Mouse (Mus musculus): ENCODE measurements around the gene Car5a. TPM values are rescaled to one million over a fixed set of nuclear protein-coding genes. Genes with fewer than 3 reads are reported as not detected.
A peak's percentile ranks its signal among the peaks of the same experiment; 100 is the strongest.

The Car5a gene
- polyA plus RNA-seq, 1 experiment from 2014 or later, result 3.2 TPM

DNA sequence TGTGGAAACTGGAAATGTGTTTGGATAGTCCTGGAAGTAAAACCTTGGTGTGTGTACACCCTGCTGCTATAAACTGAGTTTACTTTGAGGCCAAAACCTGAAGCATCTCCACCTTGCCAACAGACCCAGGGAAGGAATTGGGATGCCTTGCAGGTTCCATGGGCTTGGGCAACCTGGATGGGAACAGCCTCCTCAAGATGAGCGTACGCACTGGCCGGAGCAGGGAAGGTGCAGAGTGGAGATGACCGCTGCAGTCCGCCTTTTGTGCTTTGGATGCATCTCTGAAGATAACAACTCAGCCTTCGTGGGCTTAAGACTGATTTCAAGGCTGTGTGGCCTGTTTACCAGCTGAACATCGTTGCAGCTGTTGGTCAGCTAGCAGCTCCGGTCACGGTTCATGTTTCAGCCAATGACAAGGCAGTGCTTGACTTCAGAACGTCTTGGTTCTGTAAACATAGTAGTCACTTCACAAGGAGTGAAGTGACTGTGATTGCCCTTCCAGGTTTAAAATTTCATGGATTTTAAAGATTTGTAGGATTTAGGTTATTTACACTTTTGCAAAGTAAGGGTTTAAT lies 10.4 kb upstream of the Car5a start:
- WGBS (ENCODE audit: insufficient replicate concordance), result 55% methylated on average over 10 of the region's 10 CpGs
- no peaks in the 10 kb centered on the region for H3K27me3 ChIP-seq
- no peak overlapping the region for H3K4me3 ChIP-seq (replicated peaks)
- no peak overlapping the region for H3K9ac ChIP-seq
- no peaks in the 10 kb centered on the region for H3K9me3 ChIP-seq (replicated peaks)
- H3K4me2 ChIP-seq, result peak overlapping the region; percentile 14; the same call in 1 of the 2 replicates
- peaks cover 35% of the 10 kb centered on the region for H3K36me3 ChIP-seq (replicated peaks)
- ATAC-seq (ENCODE audit: insufficient read depth), result no peak
- H3K27ac ChIP-seq (replicated peaks), result no peak overlapping the region; the same call in 1 of the 2 replicates
- peaks cover 71% of the 10 kb centered on the region for H3K4me1 ChIP-seq (replicated peaks)

GRCm38 (mm10) chr8:121953821-121954545 lies 9.3 kb upstream of the Car5a start:
- Histone ChIP-seq H3K4me2 (no peak overlapping the region), H3K27me3 (no peaks in the 10 kb centered on the region), H3K9ac (no peak overlapping the region), H3K4me3 (replicated peaks) (no peak overlapping the region), H3K27ac (replicated peaks) (0 out of 2 replicates have a peak overlapping the region, but pooled peaks have one; percentile 5), H3K9me3 (replicated peaks) (no peaks in the 10 kb centered on the region), H3K36me3 (replicated peaks) (peaks cover 35% of the 10 kb centered on the region), H3K4me1 (replicated peaks) (peaks cover 80% of the 10 kb centered on the region)
- ATAC-seq (ENCODE audit: insufficient read depth), result no peak
- WGBS (ENCODE audit: insufficient replicate concordance), result 44% methylated on average over 3 of the region's 3 CpGs

DNA sequence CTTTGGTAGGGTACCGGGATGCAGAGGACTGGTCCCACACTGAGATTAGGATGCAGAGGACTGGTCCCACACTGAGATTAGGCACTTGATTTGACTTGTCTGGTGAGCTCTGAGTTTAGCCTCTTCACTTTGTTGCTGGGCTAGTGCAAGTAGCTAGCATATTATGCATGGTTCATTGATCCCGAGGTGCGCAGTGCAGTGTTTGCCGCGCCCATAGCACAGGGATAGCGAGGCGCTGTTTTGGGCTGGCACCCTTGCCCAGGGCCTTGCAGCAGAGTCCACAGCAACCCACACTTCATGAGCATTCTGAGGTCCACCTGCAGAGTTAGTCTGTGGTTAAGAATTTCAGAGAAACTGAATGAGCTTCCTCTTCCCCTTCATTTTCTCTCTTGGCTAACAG lies 8.1 kb upstream of the Car5a start:
- ATAC-seq (ENCODE audit: insufficient read depth), result no peak
- Histone ChIP-seq H3K4me3 (replicated peaks) (peak overlapping the region; percentile 93; the same call in 1 of the 2 replicates), H3K9ac (peak overlapping the region; percentile 98; the same call in 1 of the 2 replicates)

DNA sequence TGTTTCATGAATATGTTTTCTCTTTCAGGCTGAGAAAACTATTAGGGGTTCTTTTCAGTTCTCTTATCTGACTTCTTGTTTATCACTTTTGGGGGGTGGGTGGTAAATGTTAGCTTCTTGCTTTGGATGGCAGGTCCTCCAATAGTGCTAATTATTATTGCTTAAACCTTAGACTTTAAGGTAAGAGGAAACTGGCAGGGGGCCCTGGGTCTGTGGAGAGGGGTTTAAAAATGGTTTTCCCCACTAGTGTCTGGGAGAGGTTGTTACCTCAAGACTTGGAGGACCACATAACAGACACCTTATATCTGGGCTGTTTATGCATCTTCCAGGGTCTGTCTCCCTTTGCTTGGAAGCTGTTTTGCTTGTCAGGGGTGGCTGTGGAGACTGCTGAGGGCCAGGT lies 7.4 kb upstream of the Car5a start:
- H3K4me1 ChIP-seq (replicated peaks), result peaks cover 86% of the 10 kb centered on the region
- no peak for ATAC-seq (ENCODE audit: insufficient read depth)
- H3K36me3 ChIP-seq (replicated peaks), result peaks cover 35% of the 10 kb centered on the region
- H3K4me3 ChIP-seq (replicated peaks), result peak overlapping the region; percentile 93
- H3K9me3 ChIP-seq (replicated peaks), result no peaks in the 10 kb centered on the region
- peak overlapping the region; percentile 98 for H3K9ac ChIP-seq
- H3K27me3 ChIP-seq, result no peaks in the 10 kb centered on the region
- peak overlapping the region; percentile 94 for H3K4me2 ChIP-seq
- H3K27ac ChIP-seq (replicated peaks), result peak overlapping the region; percentile 4; the same call in 1 of the 2 replicates

More for the DNA sequence above, 8.1 kb upstream of the Car5a start:
- Histone ChIP-seq H3K4me2 (peak overlapping the region; percentile 94), H3K4me1 (replicated peaks) (peaks cover 83% of the 10 kb centered on the region), H3K27ac (replicated peaks) (no peak overlapping the region), H3K9me3 (replicated peaks) (no peaks in the 10 kb centered on the region), H3K36me3 (replicated peaks) (peaks cover 35% of the 10 kb centered on the region), H3K27me3 (no peaks in the 10 kb centered on the region)
- 72% methylated on average over 7 of the region's 7 CpGs for WGBS (ENCODE audit: insufficient replicate concordance)

DNA sequence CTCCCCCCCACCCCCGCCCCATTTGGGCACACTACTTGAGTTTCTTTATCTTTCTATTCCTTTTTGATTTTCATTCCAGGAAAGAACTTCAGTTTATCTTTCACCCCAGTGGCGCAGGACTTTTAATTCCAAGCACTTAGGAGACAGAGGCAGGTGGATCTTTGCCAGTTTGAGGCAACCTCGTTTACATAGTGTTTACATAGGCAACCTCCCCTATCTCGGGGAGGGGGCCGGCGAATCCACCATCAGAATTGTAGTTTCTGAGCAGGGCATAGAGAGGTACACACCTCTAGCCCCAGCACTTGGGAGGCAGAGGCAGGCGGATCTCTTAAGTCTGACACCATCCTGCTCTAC lies 6.9 kb upstream of the Car5a start:
- H3K4me2 ChIP-seq, result peak overlapping the region; percentile 94
- WGBS (ENCODE audit: insufficient replicate concordance), result 5% methylated on average over 7 of the region's 7 CpGs
- peak overlapping the region; percentile 98 for H3K27ac ChIP-seq (replicated peaks)
- H3K9me3 ChIP-seq (replicated peaks), result no peaks in the 10 kb centered on the region
- peaks cover 33% of the 10 kb centered on the region for H3K36me3 ChIP-seq (replicated peaks)
- ATAC-seq (ENCODE audit: insufficient read depth), result no peak
- H3K9ac ChIP-seq, result peak overlapping the region; percentile 98
- H3K4me3 ChIP-seq (replicated peaks), result peak overlapping the region; percentile 93
- H3K4me1 ChIP-seq (replicated peaks), result peaks cover 86% of the 10 kb centered on the region
- no peaks in the 10 kb centered on the region for H3K27me3 ChIP-seq

DNA sequence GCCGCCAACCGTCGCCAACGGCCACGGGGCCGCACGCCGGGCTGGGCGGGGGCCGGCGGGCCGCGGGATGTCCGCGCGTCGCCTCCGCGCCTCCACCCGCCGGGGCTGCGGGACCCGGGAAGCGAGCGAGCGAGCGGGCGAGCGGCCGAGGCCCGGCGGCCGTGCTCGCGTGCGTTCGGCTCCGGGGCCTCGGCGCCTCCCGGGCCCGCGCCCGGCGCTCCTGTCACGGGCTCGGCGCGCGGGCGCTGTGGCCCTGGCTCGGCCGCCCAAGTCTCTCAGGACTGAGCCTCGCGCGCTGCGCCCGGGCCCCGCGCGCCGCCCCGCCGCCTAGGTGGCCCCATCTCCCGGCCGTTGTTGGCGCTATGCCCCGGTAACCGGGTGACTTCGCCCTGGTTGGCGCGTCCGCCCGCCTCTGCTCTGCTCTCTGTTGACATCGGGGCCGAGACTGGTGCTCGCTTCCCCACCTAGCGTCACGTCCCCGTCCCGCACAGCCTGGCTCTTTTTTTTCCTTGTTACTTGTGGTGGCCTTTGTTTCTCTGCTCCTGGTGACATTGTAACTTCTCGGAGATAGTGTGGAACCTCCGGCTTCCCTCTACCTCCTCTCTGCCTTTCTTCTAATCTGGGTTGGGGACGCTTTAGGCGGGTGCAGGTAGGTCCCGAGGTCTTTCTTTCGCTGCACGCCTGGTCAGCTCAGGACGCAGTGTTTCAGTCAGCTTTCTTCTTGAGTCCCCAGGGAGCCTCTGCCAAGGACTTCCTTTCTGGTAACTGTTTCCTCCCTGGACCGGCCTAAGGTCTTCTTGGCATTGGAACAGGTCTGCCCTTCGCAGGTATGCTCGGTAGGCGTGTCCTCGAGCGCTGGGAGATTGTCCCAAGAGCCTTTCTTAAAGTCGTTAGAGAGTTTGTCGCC lies 6.3 kb upstream of the Car5a start:
- Histone ChIP-seq H3K9me3 (replicated peaks) (no peaks in the 10 kb centered on the region), H3K4me2 (peak overlapping the region; percentile 94), H3K4me1 (replicated peaks) (peaks cover 85% of the 10 kb centered on the region), H3K27me3 (no peaks in the 10 kb centered on the region), H3K4me3 (replicated peaks) (peak overlapping the region; percentile 93), H3K27ac (replicated peaks) (peak overlapping the region; percentile 98), H3K36me3 (replicated peaks) (peaks cover 27% of the 10 kb centered on the region), H3K9ac (peak overlapping the region; percentile 98)
- peak; percentile 4 for ATAC-seq (ENCODE audit: insufficient read depth)
- WGBS (ENCODE audit: insufficient replicate concordance), result under 1% methylated on average over 97 of the region's 97 CpGs

DNA sequence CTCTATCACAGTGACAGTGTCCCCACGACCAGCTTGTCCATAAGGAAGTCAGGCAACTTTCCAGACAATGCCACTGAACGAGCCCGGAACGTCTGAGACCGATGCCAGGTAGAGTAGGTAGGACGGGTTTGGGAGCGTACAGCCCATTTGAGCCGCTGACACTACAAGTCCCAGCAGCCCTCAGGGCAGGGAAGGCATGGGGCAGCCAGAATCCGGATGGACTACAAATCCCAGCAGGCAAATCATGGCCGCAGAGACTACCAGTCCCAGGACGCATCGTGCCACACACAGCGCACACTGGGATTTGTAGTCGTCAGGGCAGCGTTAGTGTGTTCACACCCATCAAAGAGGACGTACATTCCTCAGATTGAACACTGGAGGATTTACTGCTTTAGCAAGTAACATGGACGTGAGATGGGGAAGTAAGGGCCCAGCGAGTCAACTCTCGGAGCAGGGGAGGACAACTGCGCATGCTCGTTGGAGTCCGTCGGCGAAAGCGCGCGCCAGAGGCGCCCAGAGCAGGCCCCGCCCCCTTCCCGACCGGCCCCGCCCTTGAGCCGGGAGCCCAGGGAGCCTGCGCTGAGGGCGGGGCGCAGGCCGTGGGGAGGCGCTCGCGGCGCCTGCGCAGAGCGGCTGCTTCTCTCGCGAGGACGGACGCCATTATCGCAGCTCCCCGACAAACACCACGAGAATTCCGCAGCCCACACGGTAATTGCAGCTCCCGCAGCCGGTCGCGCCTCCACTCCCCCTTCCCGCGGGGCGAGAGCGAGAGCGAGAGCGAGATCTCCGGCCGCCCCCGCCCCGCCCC lies 5.4 kb upstream of the Car5a start:
- WGBS (ENCODE audit: insufficient replicate concordance), result under 1% methylated on average over 65 of the region's 66 CpGs
- ATAC-seq (ENCODE audit: insufficient read depth), result peak; percentile 93
- H3K9me3 ChIP-seq (replicated peaks), result no peaks in the 10 kb centered on the region
- peaks cover 80% of the 10 kb centered on the region for H3K4me1 ChIP-seq (replicated peaks)
- H3K4me3 ChIP-seq (replicated peaks), result peak overlapping the region; percentile 93
- H3K9ac ChIP-seq, result peak overlapping the region; percentile 98
- H3K27ac ChIP-seq (replicated peaks), result peak overlapping the region; percentile 98
- H3K4me2 ChIP-seq, result peak overlapping the region; percentile 94
- H3K36me3 ChIP-seq (replicated peaks), result peaks cover 26% of the 10 kb centered on the region
- H3K27me3 ChIP-seq, result no peaks in the 10 kb centered on the region

- Histone ChIP-seq H3K36me3 (replicated peaks) (peaks cover 18% of the 10 kb centered on the region), H3K9ac (peak within 1 kb of the TSS; percentile 98), H3K4me2 (peak within 1 kb of the TSS; percentile 94), H3K27me3 (peaks cover 3% of the 10 kb centered on the region; the same call in 1 of the 2 replicates), H3K9me3 (replicated peaks) (no peaks in the 10 kb centered on the region), H3K4me1 (replicated peaks) (peaks cover 73% of the 10 kb centered on the region), H3K4me3 (replicated peaks) (peak within 1 kb of the TSS; percentile 93), H3K27ac (replicated peaks) (peak within 1 kb of the TSS; percentile 98)
- no peak for ATAC-seq (ENCODE audit: insufficient read depth)
- WGBS (ENCODE audit: insufficient replicate concordance), result 51% methylated on average over 6 of the region's 6 CpGs
These were observed 4.6 kb upstream of the Car5a start, which contains the start of gene Banp for GRCm38 (mm10) chr8:121949222-121949800. Gene Banp (plus strand): TSS chr8:121949750.

GRCm38 (mm10) chr8:121948321-121949145 lies 3.8 kb upstream of the Car5a start:
- Histone ChIP-seq H3K9ac (peak overlapping the region; percentile 78), H3K27ac (replicated peaks) (peak overlapping the region; percentile 88), H3K36me3 (replicated peaks) (peaks cover 10% of the 10 kb centered on the region), H3K4me1 (replicated peaks) (peaks cover 71% of the 10 kb centered on the region), H3K4me3 (replicated peaks) (peak overlapping the region; percentile 65), H3K9me3 (replicated peaks) (no peaks in the 10 kb centered on the region), H3K4me2 (peak overlapping the region; percentile 94), H3K27me3 (peaks cover 3% of the 10 kb centered on the region; the same call in 1 of the 2 replicates)
- no peak for ATAC-seq (ENCODE audit: insufficient read depth)
- 52% methylated on average over 19 of the region's 19 CpGs for WGBS (ENCODE audit: insufficient replicate concordance)

Measured in liver, embryonic 15.5 days (tissue).